ENCODE assay signal across 8 mouse cellular contexts in the genomic region with DNA sequence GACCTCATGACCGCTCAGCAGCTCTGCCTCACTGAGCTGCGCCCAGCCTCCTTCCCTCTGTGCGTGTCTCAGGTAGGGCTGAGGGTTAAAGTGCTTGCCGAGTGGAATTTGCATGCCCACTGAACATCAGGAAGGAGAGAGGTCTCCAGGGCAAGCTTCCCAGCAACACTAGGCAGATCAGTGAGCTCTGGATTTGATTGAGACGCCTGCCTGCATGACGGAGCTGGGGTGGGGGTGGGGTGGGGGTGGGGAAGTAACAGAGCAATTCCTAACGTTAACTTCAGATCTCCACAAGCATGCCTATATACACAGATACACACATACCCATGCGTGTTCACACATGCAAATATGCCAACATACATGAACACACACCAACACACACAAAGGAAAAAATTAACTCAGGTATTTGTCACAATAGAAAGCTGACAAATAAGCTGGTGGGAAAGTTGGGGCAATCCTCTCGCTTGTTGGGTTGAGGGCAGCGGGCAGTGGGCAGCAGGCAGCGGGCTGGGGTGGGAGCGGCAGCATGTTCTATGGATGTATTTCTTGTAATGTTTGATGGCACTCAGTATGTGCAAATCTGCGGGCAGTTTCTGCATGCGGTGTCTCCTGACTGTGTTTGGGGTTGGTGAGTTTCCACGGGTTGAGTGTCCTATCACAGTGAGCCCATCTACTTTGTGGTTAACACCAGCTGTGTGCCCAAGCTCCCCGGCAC. TPM values are rescaled to one million over a fixed set of nuclear protein-coding genes. Genes with fewer than 3 reads are reported as not detected.
DNase-seq lines count a peak whose midpoint lies in the region; ATAC-seq and TF ChIP-seq lines count a peak whose summit lies in the region.

No protein-coding gene starts in this region.

- H3K4me3 ChIP-seq in bone marrow macrophage, adult 2 months (ENCODE audit: insufficient read depth, low read length), result peak overlapping the region; percentile 36
- H3K4me3 ChIP-seq in intestine, embryonic 15.5 days (replicated peaks), result peak overlapping the region; percentile 41
- peak overlapping the region; percentile 38 to 44 for H3K4me3 ChIP-seq in liver, embryonic 14.5 days (ENCODE audit: insufficient read depth in 1 of 2, low read depth in 2 of 2, low read length in 2 of 2)

- peak; percentile 49 to 73 for DNase-seq in heart, adult 18-20 months
- no peak for DNase-seq in heart, adult 9 months (ENCODE audit: low spot score in 2 of 2)
- peak; percentile 41 for DNase-seq in gastrocnemius, postnatal 10 days
- no peak for DNase-seq in liver, embryonic 14.5 days (ENCODE audit: low read depth in 3 of 3, low spot score in 3 of 3)
- peak; percentile 29 to 55 for DNase-seq in natural killer cell, adult 2 months (ENCODE audit: low spot score in 2 of 2)
- DNase-seq in T-cell, adult 2 months (ENCODE audit: low spot score), result no peak

- no peak for TF ChIP-seq CTCF in bone marrow macrophage, adult 2 months (IDR thresholded peaks at IDR 0.05; ENCODE audit: low read depth, low read length)
- no peak for TF ChIP-seq CTCF in liver, embryonic 14.5 days (IDR thresholded peaks at IDR 0.05; ENCODE audit: low read depth)

- H3K27me3 ChIP-seq in intestine, embryonic 15.5 days (replicated peaks), result no peaks in the 10 kb centered on the region
- H3K27me3 ChIP-seq in liver, embryonic 14.5 days (ENCODE audit: control insufficient read depth, insufficient read depth, low read length), result no peaks in the 10 kb centered on the region

- TF ChIP-seq POLR2A in bone marrow macrophage, adult 2 months (IDR thresholded peaks at IDR 0.05; ENCODE audit: borderline replicate concordance, low read depth, low read length), result no peak

- WGBS in intestine, embryonic 15.5 days, result 3% methylated on average over 16 of the region's 16 CpGs
- 3% methylated on average over 16 of the region's 16 CpGs for WGBS in liver, embryonic 14.5 days (ENCODE audit: insufficient replicate concordance)

- peak overlapping the region; percentile 37 for H3K9ac ChIP-seq in intestine, embryonic 15.5 days
- peak overlapping the region; percentile 47 for H3K9ac ChIP-seq in liver, embryonic 14.5 days (replicated peaks)

- no peak for TF ChIP-seq EP300 in liver, embryonic 14.5 days (IDR thresholded peaks at IDR 0.05; ENCODE audit: low read depth)

- no peaks in the 10 kb centered on the region for H3K9me3 ChIP-seq in intestine, embryonic 15.5 days
- no peaks in the 10 kb centered on the region for H3K9me3 ChIP-seq in liver, embryonic 14.5 days (ENCODE audit: control insufficient read depth, low read length)

- ATAC-seq in intestine, embryonic 15.5 days, result peak; percentile 63
- ATAC-seq in liver, embryonic 14.5 days (ENCODE audit: insufficient read depth), result peak; percentile 62; the same call in 1 of the 2 replicates

- no peak overlapping the region for H3K27ac ChIP-seq in bone marrow macrophage, adult 2 months (ENCODE audit: insufficient read depth, low read depth, low read length)
- H3K27ac ChIP-seq in intestine, embryonic 15.5 days, result no peak overlapping the region
- no peak overlapping the region for H3K27ac ChIP-seq in liver, embryonic 14.5 days

- H3K36me3 ChIP-seq in intestine, embryonic 15.5 days, result peaks cover 9% of the 10 kb centered on the region; the same call in 1 of the 2 replicates
- no peaks in the 10 kb centered on the region for H3K36me3 ChIP-seq in liver, embryonic 14.5 days (replicated peaks; ENCODE audit: control insufficient read depth, insufficient read depth, low read depth)

- H3K4me1 ChIP-seq in bone marrow macrophage, adult 2 months (ENCODE audit: control insufficient read depth, insufficient read depth, low read length), result peaks cover 13% of the 10 kb centered on the region
- H3K4me1 ChIP-seq in intestine, embryonic 15.5 days (replicated peaks), result peaks cover 4% of the 10 kb centered on the region; the same call in 1 of the 2 replicates
- H3K4me1 ChIP-seq in liver, embryonic 14.5 days (replicated peaks; ENCODE audit: control insufficient read depth in 2 of 2, insufficient read depth in 2 of 2, low read length in 1 of 2), result peaks cover 0 to 14% of the 10 kb centered on the region in 2 experiments; a peak in 3 of 4 replicates

- peak overlapping the region; percentile 86 for H3K4me2 ChIP-seq in intestine, embryonic 15.5 days (replicated peaks)
- H3K4me2 ChIP-seq in liver, embryonic 14.5 days (ENCODE audit: low read depth), result peak overlapping the region; percentile 77

RNA-seq across cellular contexts. Expression of a gene that starts 12.3 kb away (rescaled TPM):
- total RNA-seq in heart, adult 18-20 months (2021), result 10 to 100 TPM; 51.1 to 53.7 TPM
- polyA plus RNA-seq in bone marrow macrophage, adult 2 months (2012; ENCODE audit: insufficient read depth, insufficient read length, missing spikeins), result 47.6 and 50.3 TPM in 2 replicates
- total RNA-seq in gastrocnemius, postnatal 10 days (2021), result 10 to 100 TPM; 71.9 to 80.7 TPM
- polyA plus RNA-seq in intestine, embryonic 15.5 days (2015; fragmentation: Nextera tagmentation; extraction: Ambion mirVana), result 115 and 116 TPM in 2 replicates
- polyA plus RNA-seq in liver, embryonic 14.5 days (2012; rRNA removed), result 71.8 and 72.4 TPM in 2 replicates
- polyA plus RNA-seq in liver, embryonic 14.5 days (2014; fragmentation: Nextera tagmentation; extraction: Ambion mirVana), result 59.2 and 61.1 TPM in 2 replicates

RNA-seq across cellular contexts. Expression of a gene that starts 12.6 kb away (rescaled TPM):
- total RNA-seq in heart, adult 18-20 months (2021), result 10 to 100 TPM; 57.8 to 68.2 TPM
- polyA plus RNA-seq in bone marrow macrophage, adult 2 months (2012; ENCODE audit: insufficient read depth, insufficient read length, missing spikeins), result 83.3 and 108 TPM in 2 replicates
- 10 to 100 TPM; 42.8 to 47.0 TPM for total RNA-seq in gastrocnemius, postnatal 10 days (2021)
- polyA plus RNA-seq in intestine, embryonic 15.5 days (2015; fragmentation: Nextera tagmentation; extraction: Ambion mirVana), result 136 and 148 TPM in 2 replicates
- 13.1 and 24.4 TPM in 2 replicates for polyA plus RNA-seq in liver, embryonic 14.5 days (2012; rRNA removed)
- polyA plus RNA-seq in liver, embryonic 14.5 days (2014; fragmentation: Nextera tagmentation; extraction: Ambion mirVana), result 44.8 and 47.1 TPM in 2 replicates

RNA-seq across cellular contexts. Expression of a gene that starts 16.1 kb away (rescaled TPM):
- total RNA-seq in heart, adult 18-20 months (2021), result not detected
- not detected in 2 replicates for polyA plus RNA-seq in bone marrow macrophage, adult 2 months (2012; ENCODE audit: insufficient read depth, insufficient read length, missing spikeins)
- under 1 TPM in 1 of 2 experiments, not detected in 1; 0.77 TPM for total RNA-seq in gastrocnemius, postnatal 10 days (2021)
- not detected in 2 replicates for polyA plus RNA-seq in intestine, embryonic 15.5 days (2015; fragmentation: Nextera tagmentation; extraction: Ambion mirVana)
- polyA plus RNA-seq in liver, embryonic 14.5 days (2012; rRNA removed), result not detected in 2 replicates
- polyA plus RNA-seq in liver, embryonic 14.5 days (2014; fragmentation: Nextera tagmentation; extraction: Ambion mirVana), result not detected in 2 replicates

RNA-seq across cellular contexts. Expression of a gene that starts 20.8 kb away (rescaled TPM):
- total RNA-seq in heart, adult 18-20 months (2021), result 100 to 1,000 TPM; 277 to 293 TPM
- polyA plus RNA-seq in bone marrow macrophage, adult 2 months (2012; ENCODE audit: insufficient read depth, insufficient read length, missing spikeins), result 501 and 572 TPM in 2 replicates
- total RNA-seq in gastrocnemius, postnatal 10 days (2021), result 100 to 1,000 TPM; 314 to 330 TPM
- 83.7 and 101 TPM in 2 replicates for polyA plus RNA-seq in intestine, embryonic 15.5 days (2015; fragmentation: Nextera tagmentation; extraction: Ambion mirVana)
- 122 and 167 TPM in 2 replicates for polyA plus RNA-seq in liver, embryonic 14.5 days (2012; rRNA removed)
- 29.3 and 31.2 TPM in 2 replicates for polyA plus RNA-seq in liver, embryonic 14.5 days (2014; fragmentation: Nextera tagmentation; extraction: Ambion mirVana)

RNA-seq across cellular contexts. Expression of a gene that starts 35.5 kb away (rescaled TPM):
- 1,000 to 10,000 TPM; 2,821 to 3,018 TPM for total RNA-seq in heart, adult 18-20 months (2021)
- polyA plus RNA-seq in bone marrow macrophage, adult 2 months (2012; ENCODE audit: insufficient read depth, insufficient read length, missing spikeins), result 8.0 and 14.3 TPM in 2 replicates
- 100 to 1,000 TPM; 630 to 723 TPM for total RNA-seq in gastrocnemius, postnatal 10 days (2021)
- 30.7 and 34.3 TPM in 2 replicates for polyA plus RNA-seq in intestine, embryonic 15.5 days (2015; fragmentation: Nextera tagmentation; extraction: Ambion mirVana)
- 3.5 TPM in 2 replicates for polyA plus RNA-seq in liver, embryonic 14.5 days (2012; rRNA removed)
- 5.5 and 7.0 TPM in 2 replicates for polyA plus RNA-seq in liver, embryonic 14.5 days (2014; fragmentation: Nextera tagmentation; extraction: Ambion mirVana)

Comparison
In these comparisons a context has a peak if more than half of its experiments do, and no peak if none do; other contexts are left out.
1. DNase-seq: peak in heart, adult 18-20 months (2 of 2), gastrocnemius, postnatal 10 days (single experiment) and natural killer cell, adult 2 months (2 of 2); none in heart, adult 9 months (0 of 2), liver, embryonic 14.5 days (0 of 3) and T-cell, adult 2 months (single experiment).
2. Peak in every context shown above with its lines, with median percentiles within 50 percentile points of each other: H3K4me3 ChIP-seq.